Mouse (Mus musculus): ENCODE data around the gene Lgals3.

DNA sequence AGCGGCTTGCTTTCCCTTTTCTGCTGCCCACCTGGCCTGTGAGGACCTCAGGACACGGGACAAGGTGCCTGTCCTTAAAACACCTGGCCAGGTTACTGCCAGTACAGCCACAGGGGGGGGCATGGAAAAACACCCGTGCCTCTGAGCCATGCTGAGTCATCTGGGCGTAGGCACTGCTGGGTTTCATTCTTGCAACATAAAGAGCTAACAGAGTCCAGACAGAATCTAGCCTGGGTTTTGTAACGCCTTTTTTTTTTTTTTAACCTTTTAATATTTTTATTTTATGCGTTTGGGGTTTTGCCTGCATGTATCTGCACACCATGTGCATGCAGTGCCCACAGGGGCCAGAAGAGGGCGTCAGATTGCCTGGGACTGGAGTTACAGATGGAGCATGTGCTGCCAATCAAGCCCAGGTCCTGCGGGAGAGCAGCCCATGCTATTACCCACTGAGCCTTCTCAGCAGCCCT, 13.4 kb upstream of the Lgals3 start:
- TF ChIP-seq CTCF (IDR thresholded peaks at IDR 0.05; ENCODE audit: borderline replicate concordance, insufficient read depth, low read length) (peak; percentile 42; the same call in 1 of the 2 replicates), POLR2A (IDR thresholded peaks at IDR 0.05; ENCODE audit: low read depth, low read length) (no peak)

Data from embryonic fibroblast, embryonic 13.5 days (primary cell).